Mouse (Mus musculus): Measurements from ENCODE around the gene Apela.

DNA sequence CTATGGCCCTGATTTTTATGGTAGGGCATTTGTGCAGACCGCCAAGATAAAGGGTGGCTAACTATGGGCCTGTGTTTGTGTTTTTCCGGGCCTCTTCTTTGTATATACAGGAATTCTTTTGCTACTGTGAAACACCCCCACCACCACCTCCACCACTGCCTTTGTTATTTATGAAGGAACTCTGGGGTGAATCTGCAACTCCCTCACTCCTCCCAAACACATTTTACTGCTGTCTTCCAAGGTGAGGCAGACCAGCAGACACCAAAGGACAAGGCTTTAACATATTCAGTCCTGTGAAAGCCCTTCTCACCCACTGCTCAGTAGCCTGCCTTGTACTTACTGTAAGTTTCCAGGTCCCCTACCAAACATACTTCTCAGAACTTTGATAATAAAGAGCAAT, 3.0 kb downstream of the Apela start:
- no peak for TF ChIP-seq POLR2A (IDR thresholded peaks at IDR 0.05; ENCODE audit: low read depth, low read length)
- TF ChIP-seq CTCF (conservative IDR thresholded peaks at IDR 0.05; ENCODE audit: insufficient read depth, insufficient read length, low read depth, low read length), result no peak

Measured in kidney, adult 2 months (tissue).